Mouse (Mus musculus) intestine, embryonic 14.5 days (tissue): ENCODE measurements around the gene Mical2. TPM values are rescaled to one million over a fixed set of nuclear protein-coding genes. Genes with fewer than 3 reads are reported as not detected.

Experiments used
- ATAC-seq: fragments of 200-750 bp; cut with Nextera tagmentation; replicated peaks from 2 replicates; pipeline ENCODE4 v1.8.0; 2017; ENCODE audit warnings: low read depth, moderate number of reproducible peaks, moderate TSS enrichment, moderate library complexity; ENCODE audit not compliant: low FRiP score, low TSS enrichment
- DNase-seq: peaks from one replicate; pipeline ENCODE4 v3.0.0-alpha.2; 2018; ENCODE audit warnings: low spot score
- H3K27ac ChIP-seq: fragments of 300-500 bp; sonication (generic); 2 replicates; pipeline ENCODE4 v1.5.1; 2014; ENCODE audit warnings: low read depth, mild to moderate bottlenecking, control low read depth
- H3K27me3 ChIP-seq: fragments of 300-500 bp; sonication (generic); replicated peaks from 2 replicates; pipeline ENCODE4 v1.6.1; 2014; ENCODE audit warnings: low read length, control low read depth; ENCODE audit not compliant: control insufficient read depth, insufficient read depth
- H3K36me3 ChIP-seq: fragments of 300-500 bp; sonication (generic); 2 replicates; pipeline ENCODE4 v1.6.1; 2014; ENCODE audit warnings: low read length, control low read depth; ENCODE audit not compliant: control insufficient read depth, insufficient read depth
- H3K4me1 ChIP-seq: fragments of 300-500 bp; sonication (generic); replicated peaks from 2 replicates; pipeline ENCODE4 v1.6.1; 2014; ENCODE audit warnings: low read length, control low read depth, mixed read lengths; ENCODE audit not compliant: control insufficient read depth, insufficient read depth
- H3K4me2 ChIP-seq: fragments of 300-500 bp; sonication (generic); 2 replicates; pipeline ENCODE4 v1.6.1; 2014; ENCODE audit warnings: low read length
- H3K4me3 ChIP-seq: fragments of 300-500 bp; sonication (generic); 2 replicates; pipeline ENCODE4 v1.5.1; 2014; ENCODE audit warnings: low read depth, low read length, control low read depth, mixed read lengths
- H3K9ac ChIP-seq: fragments of 300-500 bp; sonication (generic); 2 replicates; pipeline ENCODE4 v1.6.1; 2014; ENCODE audit warnings: mild to moderate bottlenecking, low read length
- H3K9me3 ChIP-seq: fragments of 300-500 bp; sonication (generic); 2 replicates; pipeline ENCODE4 v1.6.1; 2016; ENCODE audit warnings: low read length, control low read depth; ENCODE audit not compliant: control insufficient read depth
- WGBS: fragments of 180-500 bp; shearing (Covaris S2); extraction: QIAGEN DNeasy Blood & Tissue Kit; methylation state at CpG from one replicate; pipeline ENCODE4 v1.1.7; 2014; 5-methylcytosine and 5-hydroxymethylcytosine counted together
- polyA plus RNA-seq: library from polyadenylated mRNA; unstranded; fragments of >200 nt; fragmentation: Nextera tagmentation; extraction: Ambion mirVana; gene quantifications from 2 replicates; pipeline ENCODE4 v1.2.1, GENCODE M21; 2014

The Mical2 gene
- polyA plus RNA-seq, 1 experiment from 2014 or later, result 18.2 TPM

DNA sequence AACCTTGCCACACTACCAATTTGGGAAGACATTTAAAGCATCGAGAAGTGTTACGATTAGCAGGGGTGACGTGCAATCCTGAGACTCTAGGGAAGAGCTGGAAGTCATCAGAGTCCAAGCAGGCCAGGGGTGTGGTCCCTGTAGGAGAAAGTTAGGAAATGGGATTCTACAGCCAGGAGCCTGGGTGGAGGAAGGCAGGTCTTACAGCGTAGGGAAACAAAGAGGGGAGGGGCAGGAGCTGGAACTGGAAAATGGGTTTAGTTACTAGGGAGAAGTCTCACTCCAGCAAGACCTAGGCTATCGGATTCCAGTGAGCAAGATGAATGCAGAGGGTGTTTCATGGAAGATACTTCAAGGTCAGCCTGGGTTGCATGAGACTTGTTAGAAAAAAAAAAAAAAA, 8.9 kb upstream of the Mical2 start:
- H3K9me3 ChIP-seq, result no peaks in the 10 kb centered on the region
- H3K4me3 ChIP-seq, result no peak overlapping the region
- no peaks in the 10 kb centered on the region for H3K27me3 ChIP-seq
- peaks cover 9% of the 10 kb centered on the region for H3K4me1 ChIP-seq
- no peak for DNase-seq
- H3K9ac ChIP-seq, result no peak overlapping the region
- H3K4me2 ChIP-seq, result no peak overlapping the region
- no peaks in the 10 kb centered on the region for H3K36me3 ChIP-seq
- 52% methylated on average over 5 of the region's 5 CpGs for WGBS
- H3K27ac ChIP-seq, result 0 out of 2 replicates have a peak overlapping the region, but pooled peaks have one; percentile 10
- ATAC-seq, result no peak

DNA sequence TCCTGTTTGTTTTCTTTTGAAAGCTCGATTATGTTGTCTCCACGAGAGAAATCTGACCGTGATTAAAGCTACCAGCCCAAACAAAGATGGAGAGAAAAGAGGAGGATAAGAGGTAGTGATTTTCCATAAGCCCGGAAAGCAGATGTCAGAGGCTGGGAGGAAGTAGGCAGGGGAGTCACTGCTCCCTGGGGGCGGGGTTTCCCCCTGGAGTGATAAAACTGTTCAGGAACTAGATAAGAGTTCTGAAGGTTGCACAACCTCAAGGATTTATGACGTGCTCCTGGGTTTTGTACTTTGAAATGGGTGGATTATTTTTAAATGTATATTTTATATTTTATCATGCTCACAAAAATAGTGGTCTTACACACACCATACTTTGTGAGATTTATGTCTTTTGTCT, 8.4 kb upstream of the Mical2 start:
- no peak overlapping the region for H3K4me3 ChIP-seq
- no peaks in the 10 kb centered on the region for H3K27me3 ChIP-seq
- H3K4me2 ChIP-seq, result no peak overlapping the region
- H3K9me3 ChIP-seq, result no peaks in the 10 kb centered on the region
- ATAC-seq, result peak; percentile 58; the same call in 1 of the 2 replicates
- DNase-seq, result no peak
- H3K4me1 ChIP-seq, result peaks cover 9% of the 10 kb centered on the region
- 34% methylated on average over 6 of the region's 6 CpGs for WGBS
- H3K36me3 ChIP-seq, result no peaks in the 10 kb centered on the region
- H3K9ac ChIP-seq, result no peak overlapping the region
- H3K27ac ChIP-seq, result 0 out of 2 replicates have a peak overlapping the region, but pooled peaks have one; percentile 10

DNA sequence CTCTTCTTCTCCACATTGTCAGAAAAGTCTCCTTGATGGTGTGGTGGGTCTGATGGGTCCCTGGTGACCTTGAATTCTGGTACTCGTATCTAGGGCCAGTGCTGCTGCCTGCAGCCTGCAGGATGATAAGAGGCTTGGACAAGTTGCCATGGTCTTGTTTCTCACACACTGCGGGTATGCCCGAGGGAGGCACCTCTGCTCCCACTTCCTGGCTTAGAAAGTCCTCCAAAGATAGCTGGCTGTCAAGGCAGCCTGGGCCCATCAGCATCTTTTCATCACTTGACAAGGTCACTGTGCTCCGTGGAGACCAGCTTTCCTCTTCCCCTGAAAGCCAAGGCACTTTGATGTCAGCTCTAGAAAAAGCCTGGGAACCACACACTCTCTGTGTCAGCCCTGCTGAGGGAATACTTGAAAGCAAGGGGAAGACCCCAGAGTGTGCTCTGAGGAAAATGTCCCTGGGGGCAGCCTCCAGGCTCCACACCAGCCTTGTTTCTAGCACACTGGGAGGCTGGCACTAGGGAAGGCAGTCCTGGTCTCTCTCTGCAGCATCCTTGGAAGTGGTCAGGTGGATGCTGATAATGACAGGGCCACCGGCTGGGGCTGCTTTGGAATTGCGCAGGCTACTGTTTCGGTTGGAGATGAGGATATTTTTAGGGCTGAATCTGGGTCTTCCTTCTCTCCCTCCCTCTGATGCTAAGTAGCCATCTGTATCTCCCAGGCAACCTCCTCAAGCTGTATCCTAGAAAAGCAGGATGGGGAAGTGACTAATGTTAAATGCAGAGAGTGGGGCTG, 2.7 kb upstream of the Mical2 start:
- DNase-seq (no peak), ATAC-seq (no peak)
- Histone ChIP-seq H3K4me2 (no peak overlapping the region), H3K27ac (no peak overlapping the region), H3K36me3 (no peaks in the 10 kb centered on the region), H3K9ac (no peak overlapping the region), H3K4me3 (no peak overlapping the region), H3K4me1 (peaks cover 21% of the 10 kb centered on the region), H3K9me3 (no peaks in the 10 kb centered on the region), H3K27me3 (peaks cover 4% of the 10 kb centered on the region; the same call in 1 of the 2 replicates)
- 72% methylated on average over 7 of the region's 7 CpGs for WGBS

DNA sequence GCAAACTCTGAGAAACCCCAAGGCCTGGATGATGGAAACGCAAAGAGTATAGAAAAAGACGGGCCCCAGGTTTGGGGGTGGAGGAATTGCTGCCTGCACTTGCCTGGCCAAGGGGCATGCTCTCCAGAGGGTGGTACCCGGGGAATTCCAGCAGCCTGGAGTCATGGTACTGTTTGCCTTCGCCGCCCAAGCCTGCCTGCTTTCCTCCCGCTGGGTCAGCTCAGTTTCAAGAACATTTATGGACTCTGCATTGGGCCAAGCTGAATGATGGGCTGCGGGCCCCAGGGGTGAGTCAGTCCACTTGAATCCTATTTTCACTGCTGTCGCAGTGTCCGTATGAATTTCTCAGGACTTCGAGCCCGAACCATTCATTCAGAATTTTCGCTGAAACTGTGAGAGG, 802 bp upstream of the Mical2 start:
- no peaks in the 10 kb centered on the region for H3K9me3 ChIP-seq
- no peak overlapping the region for H3K4me3 ChIP-seq
- WGBS, result 68% methylated on average over 12 of the region's 12 CpGs
- peak overlapping the region; percentile 99; the same call in 1 of the 2 replicates for H3K4me2 ChIP-seq
- no peak overlapping the region for H3K9ac ChIP-seq
- no peaks in the 10 kb centered on the region for H3K36me3 ChIP-seq
- DNase-seq, result no peak
- 0 out of 2 replicates have a peak overlapping the region, but pooled peaks have one; percentile 1 for H3K27ac ChIP-seq
- peaks cover 21% of the 10 kb centered on the region for H3K4me1 ChIP-seq
- ATAC-seq, result no peak
- peaks cover 4% of the 10 kb centered on the region; the same call in 1 of the 2 replicates for H3K27me3 ChIP-seq

DNA sequence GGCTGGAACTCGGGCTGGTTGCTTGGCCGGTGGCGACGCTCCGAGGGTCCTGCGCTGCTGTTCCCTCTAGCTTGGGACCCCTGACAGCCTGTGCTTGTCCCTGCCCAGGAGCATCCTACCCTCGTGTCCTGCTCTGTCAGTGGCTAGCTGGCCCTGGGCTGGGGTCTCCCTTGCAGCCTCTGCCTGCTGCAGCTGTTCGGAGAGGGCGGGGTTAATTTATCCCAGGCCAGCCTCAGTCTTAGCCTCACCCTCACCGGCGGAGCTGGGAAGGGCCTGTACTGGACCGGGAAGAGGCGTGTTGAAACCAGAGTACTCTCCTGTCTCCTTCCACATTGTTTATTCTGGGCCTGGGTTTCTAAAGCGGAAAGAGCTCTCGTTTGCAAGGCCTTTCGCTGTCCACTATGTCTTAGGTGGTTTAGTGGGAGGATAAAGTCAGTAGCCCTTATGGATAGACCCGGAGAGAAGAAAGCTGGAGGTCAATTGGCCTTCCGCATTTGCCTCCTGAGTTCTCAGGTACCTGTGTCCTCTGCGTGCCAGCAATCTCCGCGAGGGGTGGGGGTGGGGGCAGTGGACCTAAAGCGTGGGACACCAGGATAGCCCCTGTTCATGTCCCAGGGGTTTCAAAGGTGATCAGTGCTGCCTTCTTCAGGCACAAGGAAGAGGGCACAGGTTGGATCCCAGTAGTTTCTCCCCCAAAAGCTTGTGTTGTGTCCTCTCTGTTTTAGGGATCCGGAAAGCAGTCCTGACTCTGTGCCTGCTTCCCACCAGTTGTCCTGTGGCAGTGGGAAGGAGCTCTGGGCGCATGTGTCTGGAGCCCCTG, 1.0 kb downstream of the Mical2 start:
- no peak overlapping the region; the same call in 1 of the 2 replicates for H3K27ac ChIP-seq
- H3K9ac ChIP-seq, result peak overlapping the region; percentile 50
- ATAC-seq, result no peak; the same call in 1 of the 2 replicates
- DNase-seq, result peak; percentile 75
- H3K4me1 ChIP-seq, result peaks cover 21% of the 10 kb centered on the region
- H3K27me3 ChIP-seq, result peaks cover 4% of the 10 kb centered on the region; the same call in 1 of the 2 replicates
- peak overlapping the region; percentile 99 for H3K4me2 ChIP-seq
- H3K9me3 ChIP-seq, result no peaks in the 10 kb centered on the region
- peak overlapping the region; percentile 54 for H3K4me3 ChIP-seq
- no peaks in the 10 kb centered on the region for H3K36me3 ChIP-seq
- 6% methylated on average over 24 of the region's 24 CpGs for WGBS

DNA sequence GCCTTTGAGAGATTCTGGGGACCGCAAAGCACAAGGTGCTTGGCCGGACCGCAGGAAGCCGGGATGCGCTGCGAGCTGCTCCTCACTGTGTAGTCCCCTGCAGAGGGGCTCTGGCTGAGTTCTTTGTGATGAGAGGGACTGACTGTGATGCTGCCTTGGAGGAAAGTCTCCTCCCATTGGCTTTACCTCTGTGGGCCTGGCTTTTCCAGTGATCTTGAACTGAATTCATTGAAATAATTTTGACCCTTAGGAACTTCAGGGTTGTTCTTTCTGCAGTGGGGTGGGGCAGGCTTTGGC, 1.6 kb downstream of the Mical2 start:
- Histone ChIP-seq H3K27ac (no peak overlapping the region), H3K9ac (0 out of 2 replicates have a peak overlapping the region, but pooled peaks have one; percentile 50), H3K4me1 (peaks cover 21% of the 10 kb centered on the region), H3K36me3 (no peaks in the 10 kb centered on the region), H3K9me3 (no peaks in the 10 kb centered on the region), H3K27me3 (peaks cover 4% of the 10 kb centered on the region; the same call in 1 of the 2 replicates), H3K4me3 (peak overlapping the region; percentile 54), H3K4me2 (peak overlapping the region; percentile 99)
- 52% methylated on average over 6 of the region's 6 CpGs for WGBS
- no peak for DNase-seq
- no peak for ATAC-seq

DNA sequence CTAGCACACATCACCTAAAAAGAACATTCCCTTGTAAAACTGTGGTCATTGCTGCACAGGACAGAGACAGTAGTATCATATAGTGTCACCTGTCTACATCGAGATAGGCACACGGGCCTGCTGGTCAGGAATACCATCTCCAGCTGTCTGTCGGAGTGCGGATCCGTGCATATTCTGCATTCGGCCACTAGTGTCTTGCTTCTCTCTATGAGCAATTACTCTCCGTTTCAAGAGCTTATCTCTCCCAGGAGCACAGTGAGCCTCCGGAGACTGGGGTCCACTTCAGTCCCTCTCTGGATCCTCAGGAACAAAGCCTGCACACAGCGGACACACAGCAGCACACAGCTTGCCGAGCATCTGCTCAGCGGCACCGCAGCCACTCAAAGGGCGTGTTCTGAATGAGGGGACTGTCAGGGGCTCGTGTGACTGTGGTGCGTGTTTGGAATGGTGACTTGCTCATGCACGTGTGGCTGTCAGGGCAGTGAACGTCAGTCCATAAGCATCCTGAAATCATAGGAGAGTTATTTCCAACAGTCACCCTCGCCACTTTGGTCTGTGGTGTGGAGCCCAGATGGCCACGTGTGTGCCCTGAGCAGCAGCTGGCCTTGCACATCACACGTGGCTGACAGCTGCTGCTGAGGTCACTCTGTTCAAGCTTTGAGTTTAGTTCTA, 3.3 kb downstream of the Mical2 start:
- Histone ChIP-seq H3K9me3 (no peaks in the 10 kb centered on the region), H3K36me3 (no peaks in the 10 kb centered on the region), H3K4me3 (no peak overlapping the region), H3K27ac (no peak overlapping the region), H3K4me1 (peaks cover 26% of the 10 kb centered on the region), H3K4me2 (no peak overlapping the region), H3K27me3 (peaks cover 4% of the 10 kb centered on the region; the same call in 1 of the 2 replicates), H3K9ac (no peak overlapping the region)
- ATAC-seq, result no peak
- DNase-seq, result no peak
- WGBS, result 72% methylated on average over 20 of the region's 20 CpGs

DNA sequence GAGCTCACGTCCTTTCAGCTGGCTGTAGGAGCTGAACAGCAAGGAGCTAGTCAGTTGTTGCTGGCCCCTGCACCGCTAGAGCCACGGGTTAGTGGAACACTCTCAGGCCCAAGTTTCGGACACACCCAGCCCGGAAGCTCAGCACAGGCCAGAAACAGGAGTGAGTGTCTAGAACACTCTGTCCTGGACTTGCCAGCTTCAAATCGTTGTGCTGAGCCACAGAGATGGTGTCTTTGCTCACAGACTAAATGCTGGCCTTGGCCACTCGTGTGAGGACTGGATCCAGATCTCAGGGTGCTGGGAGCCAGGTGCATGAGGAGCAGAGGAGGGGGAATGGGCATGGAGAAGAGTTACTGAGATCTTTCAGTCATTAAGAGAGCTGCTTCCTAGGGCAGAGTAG, 6.1 kb downstream of the Mical2 start:
- H3K4me1 ChIP-seq, result peaks cover 12% of the 10 kb centered on the region; the same call in 1 of the 2 replicates
- H3K36me3 ChIP-seq, result no peaks in the 10 kb centered on the region
- DNase-seq (no peak), ATAC-seq (no peak)
- 0 out of 2 replicates have a peak, but pooled peaks cover 4% of the 10 kb centered on the region for H3K27me3 ChIP-seq
- WGBS, result 86% methylated on average over 7 of the region's 7 CpGs
- no peak overlapping the region for H3K9ac ChIP-seq
- H3K4me2 ChIP-seq, result no peak overlapping the region
- H3K9me3 ChIP-seq, result no peaks in the 10 kb centered on the region
- no peak overlapping the region for H3K4me3 ChIP-seq
- no peak overlapping the region for H3K27ac ChIP-seq
